Comparison of ENCODE assay signal across 14 mouse cellular contexts in genomic region chr4:150771469-150771868, GRCm38 (mm10).
"Had no signal": no experiment of that assay in that cellular context is flagged by ENCODE, and none has a peak within 500 bp of the region (broad histone marks: within the 10 kb centered on the region; RNA-seq: fewer than 3 reads in every experiment).

No protein-coding gene starts in this region.

- H3K4me3 ChIP-seq: layer of hippocampus, adult 2 months; left cerebral cortex, adult 2 months; limb, embryonic 10.5 days; liver, embryonic 13.5 days; midbrain, embryonic 13.5 days; myocyte; neural tube, embryonic 15.5 days had no signal

- H3K27me3 ChIP-seq: liver, embryonic 13.5 days; midbrain, embryonic 13.5 days; neural tube, embryonic 15.5 days had no signal

- H3K4me1 ChIP-seq: liver, embryonic 13.5 days; midbrain, embryonic 13.5 days; neural tube, embryonic 15.5 days had no signal

- H3K27ac ChIP-seq: kidney, postnatal 0 days; layer of hippocampus, adult 2 months; left cerebral cortex, adult 2 months; limb, embryonic 10.5 days; liver, embryonic 13.5 days; macrophage; midbrain, embryonic 13.5 days; neural tube, embryonic 15.5 days had no signal

- H3K4me2 ChIP-seq: liver, embryonic 13.5 days; midbrain, embryonic 13.5 days; neural tube, embryonic 15.5 days had no signal

- DNase-seq: liver, embryonic 13.5 days; liver, postnatal 0 days; right cerebral cortex, adult 18-20 months; right cerebral cortex, postnatal 25 days; thymus, postnatal 36 days had no signal

- H3K9ac ChIP-seq: liver, embryonic 13.5 days; liver, postnatal 0 days; midbrain, embryonic 13.5 days; neural tube, embryonic 15.5 days had no signal

- ATAC-seq: intestine, postnatal 0 days; liver, postnatal 0 days; midbrain, embryonic 13.5 days had no signal

- H3K36me3 ChIP-seq: limb, embryonic 10.5 days; liver, embryonic 13.5 days; midbrain, embryonic 13.5 days; neural tube, embryonic 15.5 days had no signal

- H3K9me3 ChIP-seq: limb, embryonic 10.5 days had no signal
